Mouse (Mus musculus): ENCODE results near the gene Slc1a5.

Slc1a5 gene

GRCm38 (mm10) chr7:16816475-16817122 is 35.5 kb downstream of the Slc1a5 start, which contains the start of gene Fkrp:
TSS of gene Fkrp (minus strand) at chr7:16816732.
- ATAC-seq (ENCODE audit: insufficient number of reproducible peaks, low FRiP score, low TSS enrichment): peak; percentile 50; the same call in 1 of the 2 replicates

- no peak for ATAC-seq (ENCODE audit: insufficient number of reproducible peaks, low FRiP score, low TSS enrichment)
These were observed 36.6 kb downstream of the Slc1a5 start for GRCm38 (mm10) chr7:16817693-16818092.

GRCm38 (mm10) chr7:16819794-16820193 is 38.7 kb downstream of the Slc1a5 start:
- no peak for ATAC-seq (ENCODE audit: insufficient number of reproducible peaks, low FRiP score, low TSS enrichment)

- no peak for ATAC-seq (ENCODE audit: insufficient number of reproducible peaks, low FRiP score, low TSS enrichment)
These were observed 39.2 kb downstream of the Slc1a5 start for GRCm38 (mm10) chr7:16820271-16820763.

GRCm38 (mm10) chr7:16821091-16821490 is 40.0 kb downstream of the Slc1a5 start:
- ATAC-seq (ENCODE audit: insufficient number of reproducible peaks, low FRiP score, low TSS enrichment): no peak

GRCm38 (mm10) chr7:16821669-16822101 is 40.5 kb downstream of the Slc1a5 start:
- ATAC-seq (ENCODE audit: insufficient number of reproducible peaks, low FRiP score, low TSS enrichment): no peak

GRCm38 (mm10) chr7:16823734-16824133 is 42.6 kb downstream of the Slc1a5 start:
- ATAC-seq (ENCODE audit: insufficient number of reproducible peaks, low FRiP score, low TSS enrichment): no peak

- ATAC-seq (ENCODE audit: insufficient number of reproducible peaks, low FRiP score, low TSS enrichment): no peak
These were observed 44.6 kb downstream of the Slc1a5 start for GRCm38 (mm10) chr7:16825785-16826184.

GRCm38 (mm10) chr7:16826571-16826970 is 45.4 kb downstream of the Slc1a5 start:
- no peak for ATAC-seq (ENCODE audit: insufficient number of reproducible peaks, low FRiP score, low TSS enrichment)

- ATAC-seq (ENCODE audit: insufficient number of reproducible peaks, low FRiP score, low TSS enrichment): no peak
These were observed 46.1 kb downstream of the Slc1a5 start for GRCm38 (mm10) chr7:16827274-16827673.

- ATAC-seq (ENCODE audit: insufficient number of reproducible peaks, low FRiP score, low TSS enrichment): no peak
These were observed 49.3 kb downstream of the Slc1a5 start for GRCm38 (mm10) chr7:16830449-16830848.

GRCm38 (mm10) chr7:16837916-16838803 is 57.0 kb downstream of the Slc1a5 start:
- no peak for ATAC-seq (ENCODE audit: insufficient number of reproducible peaks, low FRiP score, low TSS enrichment)

- ATAC-seq (ENCODE audit: insufficient number of reproducible peaks, low FRiP score, low TSS enrichment): no peak
These were observed 57.8 kb downstream of the Slc1a5 start for GRCm38 (mm10) chr7:16838804-16839426.

GRCm38 (mm10) chr7:16839427-16840108 is 58.4 kb downstream of the Slc1a5 start:
- ATAC-seq (ENCODE audit: insufficient number of reproducible peaks, low FRiP score, low TSS enrichment): no peak

- ATAC-seq (ENCODE audit: insufficient number of reproducible peaks, low FRiP score, low TSS enrichment): no peak
These were observed 59.0 kb downstream of the Slc1a5 start for GRCm38 (mm10) chr7:16840109-16840491.

GRCm38 (mm10) chr7:16841078-16841477 is 59.9 kb downstream of the Slc1a5 start:
- ATAC-seq (ENCODE audit: insufficient number of reproducible peaks, low FRiP score, low TSS enrichment): no peak

- no peak for ATAC-seq (ENCODE audit: insufficient number of reproducible peaks, low FRiP score, low TSS enrichment)
These were observed 60.7 kb downstream of the Slc1a5 start for GRCm38 (mm10) chr7:16841561-16842560.

GRCm38 (mm10) chr7:16842645-16843063 is 61.5 kb downstream of the Slc1a5 start, which contains the start of gene Prkd2:
TSS of gene Prkd2 (plus strand) at chr7:16842902.
- peak; percentile 69 for ATAC-seq (ENCODE audit: insufficient number of reproducible peaks, low FRiP score, low TSS enrichment)

Data from cerebellum, adult (tissue).